Mouse (Mus musculus) cerebellum, adult 8-10 months (tissue): Measurements from ENCODE around the gene Calhm1.
A peak's percentile ranks its signal among the peaks of the same experiment; 100 is the strongest.
"Not testable (repeated sequence)": the region's sequence is repeated elsewhere in the genome, so short reads cannot be mapped to it uniquely, and the experiment has no call there.

Source experiments
- DNase-seq: peaks from one replicate; pipeline ENCODE4 v3.0.0; 2022

The Calhm1 gene

GRCm38 (mm10) chr19:47151332-47152061 is 7.4 kb upstream of the Calhm1 start:
- peak; percentile 41 for DNase-seq

- DNase-seq: no peak
These were observed 5.8 kb upstream of the Calhm1 start for GRCm38 (mm10) chr19:47149854-47150253.

GRCm38 (mm10) chr19:47148267-47148847 is 4.3 kb upstream of the Calhm1 start:
- DNase-seq: no peak

- DNase-seq: no peak
These were observed 1.6 kb downstream of the Calhm1 start for GRCm38 (mm10) chr19:47142438-47142837.

GRCm38 (mm10) chr19:47139611-47140010 is 4.4 kb downstream of the Calhm1 start:
- not testable (repeated sequence) for DNase-seq

- DNase-seq: no peak
These were observed 6.2 kb downstream of the Calhm1 start, which contains the start of gene Calhm2 for GRCm38 (mm10) chr19:47137771-47138421. Calhm2 (minus strand) TSS chr19:47138294.

GRCm38 (mm10) chr19:47137051-47137581 is 6.9 kb downstream of the Calhm1 start:
- peak; percentile 24 for DNase-seq

GRCm38 (mm10) chr19:47136170-47136569 is 7.9 kb downstream of the Calhm1 start:
- no peak for DNase-seq

- DNase-seq: no peak
These were observed 8.5 kb downstream of the Calhm1 start for GRCm38 (mm10) chr19:47135568-47135967.

- no peak for DNase-seq
These were observed 10.9 kb downstream of the Calhm1 start for GRCm38 (mm10) chr19:47133161-47133560.

- no peak for DNase-seq
These were observed 13.4 kb downstream of the Calhm1 start for GRCm38 (mm10) chr19:47130551-47131125.

- no peak for DNase-seq
These were observed 15.2 kb downstream of the Calhm1 start for GRCm38 (mm10) chr19:47128835-47129234.

- DNase-seq: no peak
These were observed 15.9 kb downstream of the Calhm1 start for GRCm38 (mm10) chr19:47128164-47128563.

- DNase-seq: no peak
These were observed 21.3 kb downstream of the Calhm1 start for GRCm38 (mm10) chr19:47122802-47123201.

- no peak for DNase-seq
These were observed 23.0 kb downstream of the Calhm1 start for GRCm38 (mm10) chr19:47121054-47121453.

- no peak for DNase-seq
These were observed 25.4 kb downstream of the Calhm1 start for GRCm38 (mm10) chr19:47118634-47119033.

- no peak for DNase-seq
These were observed 39.3 kb downstream of the Calhm1 start for GRCm38 (mm10) chr19:47104641-47105271.

GRCm38 (mm10) chr19:47101080-47101479 is 43.0 kb downstream of the Calhm1 start:
- no peak for DNase-seq
